Mouse (Mus musculus) forebrain, embryonic 11.5 days (tissue): ENCODE measurements at regions not wholly inside any gene's neighbourhood (a gene's known extent, or its start where the extent isn't known, plus 50 kb on each side); places are given as distances from the start of the nearest gene placed in this dataset.

Source experiments
- ATAC-seq: fragments of 200-750 bp; cut with Nextera tagmentation; replicated peaks from 2 replicates; pipeline ENCODE4 v1.8.0; 2017; ENCODE audit warnings: moderate TSS enrichment; ENCODE audit not compliant: low FRiP score
- DNase-seq: peaks from one replicate; pipeline ENCODE4 v3.0.0-alpha.2; 2017; ENCODE audit warnings: low spot score
- H3K27ac ChIP-seq: fragments of 300-500 bp; sonication (generic); 2 replicates; pipeline ENCODE4 v1.5.1; 2014; ENCODE audit warnings: low read depth, low read length
- H3K27me3 ChIP-seq: fragments of 300-500 bp; sonication (generic); 2 replicates; pipeline ENCODE4 v1.6.1; 2014; ENCODE audit warnings: mild to moderate bottlenecking, low read length, mixed read lengths; ENCODE audit not compliant: control insufficient read depth, insufficient read depth
- H3K36me3 ChIP-seq: fragments of 300-500 bp; sonication (generic); 2 replicates; pipeline ENCODE4 v1.6.1; 2014; ENCODE audit warnings: mild to moderate bottlenecking, low read length, moderate library complexity, mixed read lengths; ENCODE audit not compliant: control insufficient read depth, insufficient read depth
- H3K4me1 ChIP-seq: fragments of 300-500 bp; sonication (generic); replicated peaks from 2 replicates; pipeline ENCODE4 v1.6.1; 2014; ENCODE audit warnings: low read length, mixed read lengths; ENCODE audit not compliant: control insufficient read depth, insufficient read depth
- H3K4me2 ChIP-seq: fragments of 300-500 bp; sonication (generic); 2 replicates; pipeline ENCODE4 v1.6.1; 2014; ENCODE audit warnings: low read depth, mild to moderate bottlenecking, low read length, moderate library complexity, mixed read lengths; ENCODE audit not compliant: severe bottlenecking
- H3K4me3 ChIP-seq: fragments of 300-500 bp; sonication (generic); 2 replicates; pipeline ENCODE4 v1.5.1; 2014; ENCODE audit warnings: low read depth, low read length
- H3K9ac ChIP-seq: fragments of 300-500 bp; sonication (generic); 2 replicates; pipeline ENCODE4 v1.6.1; 2014; ENCODE audit warnings: low read length
- H3K9me3 ChIP-seq: fragments of 300-500 bp; sonication (generic); 2 replicates; pipeline ENCODE4 v1.6.1; 2016; ENCODE audit warnings: low read length, mixed read lengths; ENCODE audit not compliant: control insufficient read depth
- WGBS: fragments of 180-500 bp; shearing (Covaris S2); extraction: QIAGEN DNeasy Blood & Tissue Kit; methylation state at CpG from one replicate; pipeline ENCODE4 v1.1.7; 2014; 5-methylcytosine and 5-hydroxymethylcytosine counted together

GRCm38 (mm10) chr6:14129394-14129793 is 258.1 kb upstream of the 2610001J05Rik start:
- no peak overlapping the region for H3K9ac ChIP-seq
- H3K4me2 ChIP-seq = no peak overlapping the region
- H3K9me3 ChIP-seq = no peaks in the 10 kb centered on the region
- H3K36me3 ChIP-seq = no peaks in the 10 kb centered on the region
- no peaks in the 10 kb centered on the region for H3K4me1 ChIP-seq
- ATAC-seq (no peak), DNase-seq (no peak)
- no peak overlapping the region for H3K4me3 ChIP-seq
- H3K27me3 ChIP-seq = no peaks in the 10 kb centered on the region
- no peak overlapping the region for H3K27ac ChIP-seq

- no peaks in the 10 kb centered on the region for H3K36me3 ChIP-seq
- no peaks in the 10 kb centered on the region for H3K27me3 ChIP-seq
- 88% methylated on average over 3 of the region's 3 CpGs for WGBS
- ATAC-seq = 0 out of 2 replicates have a peak, but pooled peaks have one; percentile 60
- no peak overlapping the region for H3K4me3 ChIP-seq
- no peak for DNase-seq
- no peak overlapping the region for H3K27ac ChIP-seq
- H3K9me3 ChIP-seq = no peaks in the 10 kb centered on the region
- H3K4me1 ChIP-seq = no peaks in the 10 kb centered on the region
- H3K4me2 ChIP-seq = no peak overlapping the region
- no peak overlapping the region for H3K9ac ChIP-seq
Observed at GRCm38 (mm10) chr6:14122311-14122710, 251.0 kb upstream of the 2610001J05Rik start.

GRCm38 (mm10) chr6:14121479-14121878 is 250.2 kb upstream of the 2610001J05Rik start:
- Histone ChIP-seq H3K27ac (no peak overlapping the region), H3K4me1 (no peaks in the 10 kb centered on the region), H3K4me2 (no peak overlapping the region), H3K4me3 (no peak overlapping the region), H3K36me3 (no peaks in the 10 kb centered on the region), H3K27me3 (no peaks in the 10 kb centered on the region), H3K9me3 (no peaks in the 10 kb centered on the region), H3K9ac (no peak overlapping the region)
- DNase-seq (no peak), ATAC-seq (no peak)
- 96% methylated on average over 5 of the region's 5 CpGs for WGBS

GRCm38 (mm10) chr6:14094907-14095306 is 223.6 kb upstream of the 2610001J05Rik start:
- Histone ChIP-seq H3K36me3 (no peaks in the 10 kb centered on the region), H3K9me3 (no peaks in the 10 kb centered on the region), H3K4me2 (no peak overlapping the region), H3K27ac (no peak overlapping the region), H3K4me1 (no peaks in the 10 kb centered on the region), H3K9ac (no peak overlapping the region), H3K27me3 (no peaks in the 10 kb centered on the region), H3K4me3 (no peak overlapping the region)
- DNase-seq = no peak
- ATAC-seq = no peak
- 83% methylated on average over 1 of the region's 1 CpGs for WGBS

- Histone ChIP-seq H3K27me3 (no peaks in the 10 kb centered on the region), H3K4me1 (no peaks in the 10 kb centered on the region), H3K27ac (no peak overlapping the region), H3K36me3 (no peaks in the 10 kb centered on the region), H3K4me3 (no peak overlapping the region), H3K9ac (no peak overlapping the region), H3K9me3 (no peaks in the 10 kb centered on the region), H3K4me2 (no peak overlapping the region)
- ATAC-seq = no peak
- WGBS = 57% methylated on average over 1 of the region's 1 CpGs
- no peak for DNase-seq
Observed at GRCm38 (mm10) chr6:14081884-14082283, 210.6 kb upstream of the 2610001J05Rik start.

GRCm38 (mm10) chr6:14063735-14064134 is 192.4 kb upstream of the 2610001J05Rik start:
- no peaks in the 10 kb centered on the region for H3K4me1 ChIP-seq
- no peaks in the 10 kb centered on the region for H3K27me3 ChIP-seq
- no peaks in the 10 kb centered on the region for H3K36me3 ChIP-seq
- H3K9ac ChIP-seq = no peak overlapping the region
- DNase-seq = no peak
- no peak for ATAC-seq
- no peak overlapping the region for H3K27ac ChIP-seq
- WGBS = 69% methylated on average over 2 of the region's 2 CpGs
- no peak overlapping the region for H3K4me2 ChIP-seq
- no peak overlapping the region for H3K4me3 ChIP-seq
- H3K9me3 ChIP-seq = no peaks in the 10 kb centered on the region

GRCm38 (mm10) chr6:14046560-14046959 is 175.2 kb upstream of the 2610001J05Rik start:
- H3K9me3 ChIP-seq = no peaks in the 10 kb centered on the region
- H3K27me3 ChIP-seq = no peaks in the 10 kb centered on the region
- no peak overlapping the region for H3K9ac ChIP-seq
- ATAC-seq = no peak
- H3K36me3 ChIP-seq = no peaks in the 10 kb centered on the region
- no peak overlapping the region for H3K27ac ChIP-seq
- WGBS = 86% methylated on average over 5 of the region's 5 CpGs
- H3K4me1 ChIP-seq = no peaks in the 10 kb centered on the region
- no peak overlapping the region for H3K4me2 ChIP-seq
- no peak for DNase-seq
- H3K4me3 ChIP-seq = no peak overlapping the region

GRCm38 (mm10) chr6:14044654-14045053 is 173.3 kb upstream of the 2610001J05Rik start:
- H3K27me3 ChIP-seq = no peaks in the 10 kb centered on the region
- H3K9me3 ChIP-seq = no peaks in the 10 kb centered on the region
- H3K27ac ChIP-seq = no peak overlapping the region
- H3K4me1 ChIP-seq = no peaks in the 10 kb centered on the region
- no peak overlapping the region for H3K4me3 ChIP-seq
- ATAC-seq (no peak), DNase-seq (no peak)
- H3K36me3 ChIP-seq = no peaks in the 10 kb centered on the region
- no peak overlapping the region for H3K9ac ChIP-seq
- 85% methylated on average over 3 of the region's 3 CpGs for WGBS
- H3K4me2 ChIP-seq = no peak overlapping the region

GRCm38 (mm10) chr6:14025898-14026297 is 154.6 kb upstream of the 2610001J05Rik start:
- no peaks in the 10 kb centered on the region for H3K36me3 ChIP-seq
- no peak overlapping the region for H3K27ac ChIP-seq
- H3K4me1 ChIP-seq = no peaks in the 10 kb centered on the region
- no peak overlapping the region for H3K4me2 ChIP-seq
- H3K4me3 ChIP-seq = no peak overlapping the region
- ATAC-seq (no peak), DNase-seq (no peak)
- H3K9ac ChIP-seq = no peak overlapping the region
- H3K27me3 ChIP-seq = no peaks in the 10 kb centered on the region
- WGBS = 77% methylated on average over 2 of the region's 2 CpGs
- H3K9me3 ChIP-seq = no peaks in the 10 kb centered on the region
